Mouse (Mus musculus) lung, embryonic 16.5 days (tissue): ENCODE results near the gene Rbm47. TPM values are rescaled to one million over a fixed set of nuclear protein-coding genes. Genes with fewer than 3 reads are reported as not detected.
"Not testable (repeated sequence)": the region's sequence is repeated elsewhere in the genome, so short reads cannot be mapped to it uniquely, and the experiment has no call there.

Experiments
- ATAC-seq: fragments of 200-750 bp; cut with Nextera tagmentation; 2 replicates; pipeline ENCODE4 v1.8.0; 2017; ENCODE audit warnings: low read depth, mild to moderate bottlenecking, moderate library complexity
- H3K27ac ChIP-seq: fragments of 300-500 bp; sonication (generic); 2 replicates; pipeline ENCODE4 v1.5.1; 2014; ENCODE audit warnings: mild to moderate bottlenecking, control low read depth, low read length
- H3K27me3 ChIP-seq: fragments of 300-500 bp; sonication (generic); 2 replicates; pipeline ENCODE4 v1.6.1; 2014; ENCODE audit warnings: low read depth, low read length, mixed read lengths; ENCODE audit not compliant: control insufficient read depth, insufficient read depth
- H3K36me3 ChIP-seq: fragments of 300-500 bp; sonication (generic); 2 replicates; pipeline ENCODE4 v1.6.1; 2014; ENCODE audit warnings: low read length; ENCODE audit not compliant: control insufficient read depth, insufficient read depth
- H3K4me1 ChIP-seq: fragments of 300-500 bp; sonication (generic); replicated peaks from 2 replicates; pipeline ENCODE4 v1.6.1; 2014; ENCODE audit warnings: low read length, mixed read lengths; ENCODE audit not compliant: control insufficient read depth, insufficient read depth
- H3K4me2 ChIP-seq: fragments of 300-500 bp; sonication (generic); 2 replicates; pipeline ENCODE4 v1.6.1; 2014; ENCODE audit warnings: low read depth, low read length, control low read depth
- H3K4me3 ChIP-seq: fragments of 300-500 bp; sonication (generic); 2 replicates; pipeline ENCODE4 v1.5.1; 2014; ENCODE audit warnings: mild to moderate bottlenecking, low read length, control low read depth
- H3K9ac ChIP-seq: fragments of 300-500 bp; sonication (generic); 2 replicates; pipeline ENCODE4 v1.6.1; 2014; ENCODE audit warnings: low read length, control low read depth
- H3K9me3 ChIP-seq: fragments of 300-500 bp; sonication (generic); 2 replicates; pipeline ENCODE4 v1.6.1; 2016; ENCODE audit warnings: low read length; ENCODE audit not compliant: control insufficient read depth
- WGBS: fragments of 180-500 bp; shearing (Covaris S2); extraction: QIAGEN DNeasy Blood & Tissue Kit; methylation state at CpG from one replicate; pipeline ENCODE4 v1.1.7; 2014; 5-methylcytosine and 5-hydroxymethylcytosine counted together
- polyA plus RNA-seq: library from polyadenylated mRNA; unstranded; fragments of >200 nt; fragmentation: Nextera tagmentation; extraction: Ambion mirVana; gene quantifications from 2 replicates; pipeline ENCODE4 v1.2.1, GENCODE M21; 2015

Gene Rbm47
- polyA plus RNA-seq, 1 experiment from 2014 or later = 39.2 TPM

DNA sequence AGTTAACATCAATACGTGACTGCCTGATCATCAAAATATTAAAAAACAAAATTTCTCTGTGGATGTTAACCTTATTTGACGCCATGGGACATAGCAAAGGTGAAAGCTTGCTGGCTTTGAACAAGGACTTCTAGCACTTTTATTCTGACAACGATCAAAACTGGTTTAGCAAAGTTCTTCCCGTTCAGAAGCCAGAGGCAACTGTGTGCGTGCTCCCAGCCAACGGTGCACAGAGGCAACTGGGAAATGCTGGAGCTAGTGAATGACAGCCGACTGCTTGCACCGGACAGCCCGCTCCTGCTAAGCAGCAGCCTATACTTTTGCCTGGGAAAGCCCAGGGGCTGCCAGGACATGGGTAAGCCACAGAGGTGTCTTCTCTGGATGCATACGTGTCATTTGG lies 22.4 kb upstream of the Rbm47 start:
- WGBS = 66% methylated on average over 10 of the region's 10 CpGs
- ATAC-seq = no peak
- Histone ChIP-seq H3K9ac (no peak overlapping the region), H3K36me3 (no peaks in the 10 kb centered on the region), H3K4me1 (no peaks in the 10 kb centered on the region), H3K4me3 (no peak overlapping the region), H3K27ac (no peak overlapping the region), H3K9me3 (no peaks in the 10 kb centered on the region), H3K4me2 (no peak overlapping the region), H3K27me3 (no peaks in the 10 kb centered on the region)

DNA sequence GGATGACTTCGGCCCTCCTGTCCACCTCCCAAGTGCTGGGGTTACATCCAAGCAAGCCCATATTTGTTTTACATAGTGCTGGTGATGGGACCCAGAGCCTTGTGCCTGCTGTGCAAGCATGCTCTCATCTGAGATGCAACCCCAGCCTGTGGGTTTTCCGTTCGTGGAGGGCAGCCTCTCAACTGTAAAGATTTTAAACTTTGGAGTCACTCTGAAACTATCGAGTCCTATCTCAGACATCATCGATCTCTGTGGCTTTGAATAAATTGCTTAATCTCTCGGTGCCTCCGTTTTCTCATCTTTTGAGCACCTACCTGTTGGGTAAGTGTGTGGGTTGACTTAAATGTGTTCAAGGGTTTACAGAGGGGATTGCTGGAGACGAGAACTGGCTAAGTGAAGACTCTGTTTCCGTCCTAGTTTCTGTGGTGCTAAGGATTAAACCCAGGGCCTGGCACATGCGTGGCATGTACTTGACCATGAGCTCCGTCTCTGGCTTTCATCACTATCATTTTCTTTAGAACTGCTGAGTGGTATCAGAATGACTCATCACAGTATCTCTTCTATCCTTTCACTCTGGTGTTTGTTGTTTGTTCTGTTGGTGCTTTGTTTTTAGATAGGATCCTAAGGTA lies 20.4 kb upstream of the Rbm47 start:
- H3K27ac ChIP-seq = no peak overlapping the region
- H3K9ac ChIP-seq = no peak overlapping the region
- H3K4me1 ChIP-seq = no peaks in the 10 kb centered on the region
- no peaks in the 10 kb centered on the region for H3K9me3 ChIP-seq
- no peaks in the 10 kb centered on the region for H3K27me3 ChIP-seq
- ATAC-seq = no peak
- 82% methylated on average over 11 of the region's 11 CpGs for WGBS
- H3K36me3 ChIP-seq = no peaks in the 10 kb centered on the region
- no peak overlapping the region for H3K4me3 ChIP-seq
- H3K4me2 ChIP-seq = no peak overlapping the region

DNA sequence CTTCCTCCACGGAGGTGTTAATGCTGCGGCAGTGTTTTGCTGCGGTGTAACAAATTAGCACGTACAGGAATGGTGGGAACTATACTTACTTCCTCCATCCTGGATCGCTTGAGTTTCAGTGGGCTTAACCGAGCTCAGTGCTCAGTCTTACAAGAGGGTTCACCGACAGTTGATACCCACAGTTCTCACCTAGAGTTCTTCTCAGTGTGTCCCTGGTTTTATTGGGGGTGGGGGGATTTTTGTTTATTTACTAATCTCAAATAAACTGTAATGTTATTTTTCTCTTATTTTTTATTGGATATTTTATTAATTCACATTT lies 18.2 kb upstream of the Rbm47 start:
- H3K27ac ChIP-seq = no peak overlapping the region
- H3K27me3 ChIP-seq = no peaks in the 10 kb centered on the region
- no peak overlapping the region for H3K4me3 ChIP-seq
- no peaks in the 10 kb centered on the region for H3K36me3 ChIP-seq
- no peaks in the 10 kb centered on the region for H3K4me1 ChIP-seq
- no peak overlapping the region for H3K9ac ChIP-seq
- H3K4me2 ChIP-seq = no peak overlapping the region
- no peaks in the 10 kb centered on the region for H3K9me3 ChIP-seq
- ATAC-seq = no peak
- WGBS = 80% methylated on average over 7 of the region's 7 CpGs

DNA sequence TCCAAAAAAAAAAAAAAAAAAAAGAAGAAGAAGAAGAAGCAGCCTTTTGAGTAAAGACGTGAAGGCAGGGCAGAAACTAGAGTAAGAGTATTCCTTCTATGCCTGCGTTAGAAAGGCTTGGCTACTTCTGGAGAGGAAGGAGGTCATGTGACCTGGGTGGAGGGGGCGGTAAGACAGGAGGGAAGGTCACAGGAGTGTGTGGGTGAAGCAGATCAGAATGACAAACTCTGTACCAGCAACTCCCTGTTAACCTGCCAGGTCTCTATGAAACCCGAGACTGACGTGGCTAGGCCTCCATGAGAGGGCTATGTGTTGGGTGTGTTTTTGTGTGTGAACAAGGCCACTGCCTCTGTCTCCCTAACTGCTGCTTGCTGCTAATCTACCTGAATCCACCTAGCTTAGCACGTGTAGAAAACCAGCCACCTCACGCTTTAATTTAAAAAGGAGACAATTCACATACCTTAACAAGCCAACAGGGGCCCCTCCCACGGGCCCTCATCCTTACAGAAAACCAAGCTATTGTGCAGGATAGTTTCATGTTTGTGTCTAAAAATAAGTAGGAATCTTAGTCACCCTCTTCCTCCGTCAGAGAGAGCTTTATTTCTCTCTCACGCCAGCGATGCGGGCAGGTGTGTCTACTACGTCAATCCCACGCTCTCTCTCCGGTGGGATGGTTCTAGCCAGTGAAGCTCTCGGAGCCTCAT lies 17.7 kb upstream of the Rbm47 start:
- Histone ChIP-seq H3K27ac (no peak overlapping the region), H3K9me3 (no peaks in the 10 kb centered on the region), H3K36me3 (no peaks in the 10 kb centered on the region), H3K9ac (no peak overlapping the region), H3K4me3 (no peak overlapping the region), H3K27me3 (no peaks in the 10 kb centered on the region), H3K4me1 (no peaks in the 10 kb centered on the region), H3K4me2 (no peak overlapping the region)
- 71% methylated on average over 16 of the region's 16 CpGs for WGBS
- no peak for ATAC-seq

DNA sequence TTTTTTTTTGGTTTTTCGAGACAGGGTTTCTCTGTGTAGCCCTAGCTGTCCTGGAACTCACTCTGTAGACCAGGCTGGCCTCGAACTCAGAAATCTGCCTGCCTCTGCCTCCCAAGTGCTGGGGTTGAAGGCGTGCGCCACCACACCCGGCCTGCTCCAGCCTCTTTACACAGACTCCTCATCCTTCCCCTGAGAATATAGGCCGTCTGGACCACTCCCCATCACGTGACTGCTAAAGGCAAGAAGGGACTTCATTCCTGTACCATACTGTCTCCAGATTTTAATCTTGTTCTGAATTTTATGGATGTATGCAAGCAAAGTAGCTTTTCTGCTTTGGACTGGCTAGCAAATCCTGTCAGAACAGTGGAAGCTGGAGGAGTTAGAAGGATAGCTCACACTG lies 15.7 kb upstream of the Rbm47 start:
- H3K4me3 ChIP-seq, ATAC-seq, H3K4me2 ChIP-seq, H3K4me1 ChIP-seq, H3K27ac ChIP-seq, H3K36me3 ChIP-seq, H3K9me3 ChIP-seq, H3K9ac ChIP-seq, H3K27me3 ChIP-seq: not testable (repeated sequence)
- WGBS = 83% methylated on average over 6 of the region's 7 CpGs

DNA sequence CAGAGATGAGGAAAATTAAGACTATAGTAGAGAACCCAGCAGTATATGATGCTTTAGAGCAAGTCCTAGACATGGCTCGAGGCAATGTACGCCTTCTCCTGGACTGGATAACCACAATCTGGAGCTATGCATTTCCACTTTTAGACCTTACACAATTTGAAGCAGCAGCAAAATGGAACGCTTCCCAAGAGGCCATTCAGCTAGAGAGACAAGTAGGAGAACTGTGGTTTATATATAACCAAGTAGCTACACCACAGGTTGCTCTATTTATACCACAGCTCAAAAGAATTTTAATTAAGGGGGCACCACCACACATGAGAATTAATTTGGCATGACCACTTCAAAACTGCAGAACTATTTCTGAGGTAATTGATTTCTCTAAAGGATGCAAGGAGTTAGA lies 9.2 kb upstream of the Rbm47 start:
- Histone ChIP-seq H3K4me3 (no peak overlapping the region), H3K36me3 (no peaks in the 10 kb centered on the region), H3K27me3 (no peaks in the 10 kb centered on the region), H3K9me3 (no peaks in the 10 kb centered on the region), H3K4me2 (no peak overlapping the region), H3K27ac (no peak overlapping the region), H3K4me1 (no peaks in the 10 kb centered on the region), H3K9ac (no peak overlapping the region)
- ATAC-seq = no peak
- WGBS = 72% methylated on average over 3 of the region's 3 CpGs

DNA sequence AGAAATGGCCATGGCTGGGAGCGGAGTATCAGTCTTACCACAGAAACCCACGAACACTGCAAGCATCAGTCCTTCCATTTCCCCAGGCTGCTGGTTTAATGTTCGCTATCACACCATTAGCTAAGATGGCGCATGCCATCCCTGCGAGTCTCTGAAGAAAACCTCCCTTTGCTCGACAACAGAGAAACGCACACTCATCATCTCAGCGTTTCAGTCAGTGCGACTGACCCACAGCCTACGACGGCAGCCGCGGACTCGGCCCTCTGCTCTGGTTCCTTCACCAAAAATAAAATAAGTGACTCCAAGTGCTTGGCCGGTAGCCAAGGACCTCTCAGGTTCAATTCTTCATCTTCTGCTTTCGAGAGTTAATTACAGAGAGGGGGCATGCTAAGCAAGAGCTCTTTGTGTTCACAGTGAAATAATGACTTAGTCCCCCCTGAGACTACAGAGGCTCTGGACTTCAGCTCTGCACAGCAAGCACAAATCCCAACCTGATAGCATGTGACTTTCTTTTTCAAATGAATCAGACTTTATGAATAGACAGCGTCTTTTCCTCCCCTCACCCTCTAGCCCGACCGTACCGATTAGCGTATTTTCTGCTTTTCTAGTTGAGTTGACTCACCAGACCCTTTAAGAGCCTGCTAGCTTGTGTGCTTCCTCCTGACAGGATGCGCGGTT lies 1.4 kb upstream of the Rbm47 start:
- Histone ChIP-seq H3K4me1 (no peaks in the 10 kb centered on the region), H3K9ac (no peak overlapping the region), H3K27me3 (no peaks in the 10 kb centered on the region), H3K27ac (no peak overlapping the region), H3K36me3 (no peaks in the 10 kb centered on the region), H3K4me3 (no peak overlapping the region), H3K9me3 (no peaks in the 10 kb centered on the region), H3K4me2 (peak overlapping the region; percentile 2; the same call in 1 of the 2 replicates)
- no peak for ATAC-seq
- WGBS = 58% methylated on average over 23 of the region's 23 CpGs

DNA sequence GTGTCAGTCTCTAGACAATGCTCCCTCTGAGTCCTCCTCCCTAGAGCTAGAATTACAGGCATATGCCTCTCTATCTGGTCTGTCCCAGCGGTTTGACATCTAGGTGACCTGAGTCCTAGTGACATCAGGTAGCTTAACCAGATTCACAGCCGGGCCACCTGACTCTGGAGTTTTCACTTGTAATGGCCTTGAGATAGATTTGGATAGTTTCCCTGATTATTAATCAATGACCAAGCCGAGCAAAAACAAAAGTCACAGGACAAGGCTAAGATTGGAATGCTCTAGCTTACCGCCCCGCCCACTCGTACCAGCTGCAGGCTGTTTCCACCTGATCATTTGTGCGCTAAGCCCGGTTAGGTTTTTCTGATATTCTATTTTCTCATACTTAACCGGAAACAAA lies 2.3 kb downstream of the Rbm47 start:
- no peaks in the 10 kb centered on the region for H3K9me3 ChIP-seq
- H3K27me3 ChIP-seq = no peaks in the 10 kb centered on the region
- H3K4me2 ChIP-seq = no peak overlapping the region
- 75% methylated on average over 9 of the region's 9 CpGs for WGBS
- no peak for ATAC-seq
- no peaks in the 10 kb centered on the region for H3K36me3 ChIP-seq
- no peak overlapping the region for H3K9ac ChIP-seq
- no peak overlapping the region for H3K27ac ChIP-seq
- no peak overlapping the region for H3K4me3 ChIP-seq
- H3K4me1 ChIP-seq = peaks cover 12% of the 10 kb centered on the region; the same call in 1 of the 2 replicates

DNA sequence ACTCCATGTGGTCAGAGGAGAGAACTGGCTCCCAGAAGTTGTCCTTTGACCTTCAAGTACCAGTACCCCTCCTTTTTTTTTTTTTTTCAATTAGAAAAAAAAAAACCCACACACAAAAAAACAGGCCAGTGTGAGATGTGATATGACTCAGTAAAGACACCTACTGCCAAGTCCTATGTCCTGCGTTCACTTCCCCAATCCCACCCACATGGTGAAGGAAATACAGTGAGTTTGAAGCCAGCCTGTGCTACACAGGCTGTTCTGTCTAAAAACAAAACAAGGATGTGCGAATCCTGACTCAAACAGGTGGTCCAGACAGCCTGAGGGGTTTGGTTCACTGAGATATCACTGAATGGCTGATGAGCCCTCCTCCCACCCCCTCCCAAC lies 3.8 kb downstream of the Rbm47 start:
- no peaks in the 10 kb centered on the region for H3K27me3 ChIP-seq
- no peak overlapping the region for H3K27ac ChIP-seq
- WGBS = 79% methylated on average over 2 of the region's 2 CpGs
- no peak overlapping the region for H3K9ac ChIP-seq
- H3K4me1 ChIP-seq = peaks cover 12% of the 10 kb centered on the region; the same call in 1 of the 2 replicates
- H3K4me3 ChIP-seq = no peak overlapping the region
- H3K36me3 ChIP-seq = no peaks in the 10 kb centered on the region
- no peak for ATAC-seq
- no peak overlapping the region for H3K4me2 ChIP-seq
- H3K9me3 ChIP-seq = no peaks in the 10 kb centered on the region
